In the genomic region with DNA sequence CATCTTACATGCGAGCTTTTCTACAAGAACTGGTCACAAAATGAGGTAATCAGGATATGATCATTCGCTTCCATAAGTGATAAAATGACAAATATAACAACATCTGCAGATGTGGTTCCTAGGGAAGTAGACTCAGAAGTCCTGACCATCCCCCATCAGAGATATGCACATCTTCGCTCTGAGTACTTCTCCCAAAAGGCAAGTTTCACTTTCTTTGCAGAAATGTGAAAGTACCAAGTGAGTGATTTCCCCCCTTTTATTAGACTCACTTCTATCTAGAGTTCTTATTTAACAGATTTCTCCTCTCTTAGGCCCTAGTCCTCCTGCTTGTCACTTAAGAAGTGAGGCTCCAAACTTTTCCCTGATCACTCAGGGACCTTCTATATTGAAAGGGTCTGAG, we compare ENCODE assay signal across 19 mouse cellular contexts. TPM values are rescaled to one million over a fixed set of nuclear protein-coding genes. Genes with fewer than 3 reads are reported as not detected.
DNase-seq lines count a peak whose midpoint lies in the region; ATAC-seq and TF ChIP-seq lines count a peak whose summit lies in the region.
"Had no signal": no experiment of that assay in that cellular context is flagged by ENCODE, and none has a peak within 500 bp of the region (broad histone marks: within the 10 kb centered on the region; RNA-seq: fewer than 3 reads in every experiment).

No protein-coding gene starts in this region.

- H3K9me3 ChIP-seq in liver, postnatal 0 days (ENCODE audit: low read length), result no peaks in the 10 kb centered on the region
- H3K9me3 ChIP-seq in liver, embryonic 12.5 days (replicated peaks), result no peaks in the 10 kb centered on the region
- H3K9me3 ChIP-seq: embryonic facial prominence, embryonic 15.5 days; heart, embryonic 13.5 days; hindbrain, embryonic 15.5 days had no signal

- peak overlapping the region; percentile 89 for H3K27ac ChIP-seq in liver, postnatal 0 days (ENCODE audit: low read depth)
- H3K27ac ChIP-seq in liver, embryonic 12.5 days, result no peak overlapping the region
- H3K27ac ChIP-seq: embryonic facial prominence, embryonic 15.5 days; heart, embryonic 13.5 days; hindbrain, embryonic 15.5 days had no signal

- peak overlapping the region; percentile 30 for H3K4me2 ChIP-seq in liver, postnatal 0 days (ENCODE audit: low read depth, low read length)
- no peak overlapping the region for H3K4me2 ChIP-seq in liver, embryonic 12.5 days
- H3K4me2 ChIP-seq: embryonic facial prominence, embryonic 15.5 days; heart, embryonic 13.5 days; hindbrain, embryonic 15.5 days had no signal

- no peaks in the 10 kb centered on the region for H3K27me3 ChIP-seq in liver, postnatal 0 days (ENCODE audit: insufficient read depth, low read length)
- H3K27me3 ChIP-seq in liver, embryonic 12.5 days (replicated peaks), result no peaks in the 10 kb centered on the region
- H3K27me3 ChIP-seq: embryonic facial prominence, embryonic 15.5 days; heart, embryonic 13.5 days had no signal

- TF ChIP-seq CTCF in liver, postnatal 0 days (IDR thresholded peaks at IDR 0.05; ENCODE audit: low read depth), result no peak

- H3K4me3 ChIP-seq in liver, postnatal 0 days (ENCODE audit: low read depth, low read length), result no peak overlapping the region
- H3K4me3 ChIP-seq in liver, embryonic 12.5 days, result no peak overlapping the region
- H3K4me3 ChIP-seq: embryonic facial prominence, embryonic 15.5 days; erythroblast, embryonic 14.5 days; heart, embryonic 13.5 days; hindbrain, embryonic 15.5 days had no signal

- peaks cover 2% of the 10 kb centered on the region; the same call in 1 of the 2 replicates for H3K36me3 ChIP-seq in liver, postnatal 0 days (replicated peaks; ENCODE audit: insufficient read depth, low read length)
- H3K36me3 ChIP-seq in liver, embryonic 12.5 days, result peaks cover 11% of the 10 kb centered on the region; the same call in 1 of the 2 replicates
- H3K36me3 ChIP-seq: heart, embryonic 13.5 days; hindbrain, embryonic 15.5 days had no signal

- no peak for ATAC-seq in liver, postnatal 0 days
- no peak for ATAC-seq in liver, embryonic 12.5 days
- peak; percentile 30 for ATAC-seq in common myeloid progenitor, adult 5-6 weeks (replicated peaks; ENCODE audit: low read depth, poor library complexity, severe bottlenecking)
- ATAC-seq in megakaryocyte progenitor cell, adult 5-6 weeks (replicated peaks; ENCODE audit: poor library complexity), result 0 out of 2 replicates have a peak, but pooled peaks have one; percentile 17
- ATAC-seq: CD4-positive, CD25-positive, alpha-beta regulatory T cell, adult 4 months; forebrain, embryonic 16.5 days had no signal

- 77% methylated on average over 3 of the region's 3 CpGs for WGBS in liver, postnatal 0 days (ENCODE audit: insufficient replicate concordance)
- WGBS in liver, embryonic 12.5 days (ENCODE audit: insufficient replicate concordance), result 76% methylated on average over 3 of the region's 3 CpGs

- H3K4me1 ChIP-seq in liver, postnatal 0 days (ENCODE audit: insufficient read depth), result peaks cover 31% of the 10 kb centered on the region
- peaks cover 21% of the 10 kb centered on the region for H3K4me1 ChIP-seq in liver, embryonic 12.5 days

- no peak for DNase-seq in liver, postnatal 0 days
- no peak for DNase-seq in c-Kit-positive CD71-positive TER-119-positive erythroid progenitor cells, embryonic 14.5 days (ENCODE audit: low spot score)
- DNase-seq in layer of hippocampus, postnatal 25 days (ENCODE audit: extremely low spot score in 1 of 2, low spot score in 1 of 2), result no peak
- DNase-seq: adrenal gland, postnatal 10 days; cerebellum, adult 2 months; cerebellum, postnatal 10 days; embryo, embryonic 11 days; gastrocnemius, postnatal 14 days; heart, postnatal 36 days had no signal

- no peak for TF ChIP-seq EP300 in liver, postnatal 0 days (IDR thresholded peaks at IDR 0.05; ENCODE audit: low read depth)

- no peak overlapping the region for H3K9ac ChIP-seq in liver, postnatal 0 days (replicated peaks)
- H3K9ac ChIP-seq in liver, embryonic 12.5 days, result no peak overlapping the region
- H3K9ac ChIP-seq: embryonic facial prominence, embryonic 15.5 days; heart, embryonic 13.5 days; hindbrain, embryonic 15.5 days had no signal

RNA-seq across cellular contexts. Expression of a gene that starts 3.2 kb away (rescaled TPM):
- polyA plus RNA-seq in liver, postnatal 0 days (2015; fragmentation: Nextera tagmentation; extraction: Ambion mirVana), result 5.4 and 7.0 TPM in 2 replicates
- 1.9 and 2.2 TPM in 2 replicates for polyA plus RNA-seq in liver, embryonic 12.5 days (2016; fragmentation: Nextera tagmentation; extraction: Ambion mirVana)
- total RNA-seq in common myeloid progenitor, adult 5-6 weeks (2017), result 19.4 and 26.2 TPM in 2 replicates
- 14.8 and 15.3 TPM in 2 replicates for total RNA-seq in megakaryocyte progenitor cell, adult 5-6 weeks (2015)
- 12.1 and 19.2 TPM in 2 replicates for total RNA-seq in megakaryocyte progenitor cell, adult 5-6 weeks (2017)
- 1 to 10 TPM; 1.0 to 1.3 TPM for total RNA-seq in layer of hippocampus, postnatal 25 days (2021)
- total RNA-seq: MEL had no signal
- polyA plus RNA-seq: erythroblast, embryonic 14.5 days had no signal

RNA-seq across cellular contexts. Expression of a gene that starts 3.3 kb away (rescaled TPM):
- 6.8 and 7.1 TPM in 2 replicates for polyA plus RNA-seq in liver, postnatal 0 days (2015; fragmentation: Nextera tagmentation; extraction: Ambion mirVana)
- polyA plus RNA-seq in liver, embryonic 12.5 days (2016; fragmentation: Nextera tagmentation; extraction: Ambion mirVana), result 7.1 and 7.2 TPM in 2 replicates
- total RNA-seq in common myeloid progenitor, adult 5-6 weeks (2017), result 8.4 and 10.0 TPM in 2 replicates
- total RNA-seq in megakaryocyte progenitor cell, adult 5-6 weeks (2015), result 16.8 and 17.1 TPM in 2 replicates
- 7.4 and 11.0 TPM in 2 replicates for total RNA-seq in megakaryocyte progenitor cell, adult 5-6 weeks (2017)
- total RNA-seq in layer of hippocampus, postnatal 25 days (2021), result 1 to 10 TPM; 3.0 to 4.9 TPM
- total RNA-seq: MEL had no signal
- polyA plus RNA-seq: erythroblast, embryonic 14.5 days had no signal

Comparison
In these comparisons a context has a peak if more than half of its experiments do, and no peak if none do; other contexts are left out.
1. ATAC-seq: peak in common myeloid progenitor, adult 5-6 weeks (single experiment) and megakaryocyte progenitor cell, adult 5-6 weeks (single experiment); none in liver, postnatal 0 days (single experiment) and liver, embryonic 12.5 days (single experiment).